Mouse (Mus musculus): Measurements from ENCODE around the gene Lrrc73. TPM values are rescaled to one million over a fixed set of nuclear protein-coding genes. Genes with fewer than 3 reads are reported as not detected.
A peak's percentile ranks its signal among the peaks of the same experiment; 100 is the strongest.

Gene Lrrc73
- polyA plus RNA-seq, 1 experiment from 2014 or later: 1.4 TPM

DNA sequence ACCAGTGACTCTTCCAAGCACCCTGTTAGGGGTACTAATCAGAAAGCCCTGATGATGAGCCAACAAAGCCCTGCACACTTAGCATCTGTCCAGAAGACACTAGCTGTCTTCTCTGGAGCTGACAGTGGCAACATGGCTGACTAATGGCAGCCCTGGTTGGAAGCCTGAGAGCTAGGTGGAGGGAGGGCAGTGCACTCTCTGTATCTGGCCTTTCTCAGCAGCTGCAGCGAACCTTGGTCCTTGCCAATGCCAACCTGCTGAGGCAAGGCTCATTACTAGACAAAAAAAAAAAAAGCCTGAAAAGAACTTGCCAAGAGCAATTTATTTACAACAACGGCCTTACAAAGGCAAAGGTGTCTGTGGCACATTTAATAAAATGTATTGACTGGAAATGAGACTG lies 9.7 kb upstream of the Lrrc73 start:
- Histone ChIP-seq H3K4me1 (peaks cover 8% of the 10 kb centered on the region), H3K9ac (no peak overlapping the region), H3K27ac (no peak overlapping the region), H3K9me3 (no peaks in the 10 kb centered on the region), H3K4me2 (replicated peaks) (no peak overlapping the region), H3K36me3 (peaks cover 78% of the 10 kb centered on the region), H3K4me3 (no peak overlapping the region), H3K27me3 (no peaks in the 10 kb centered on the region)
- WGBS: 93% methylated on average over 2 of the region's 2 CpGs
- no peak for ATAC-seq (ENCODE audit: insufficient number of reproducible peaks, insufficient read depth, low FRiP score, low TSS enrichment)

DNA sequence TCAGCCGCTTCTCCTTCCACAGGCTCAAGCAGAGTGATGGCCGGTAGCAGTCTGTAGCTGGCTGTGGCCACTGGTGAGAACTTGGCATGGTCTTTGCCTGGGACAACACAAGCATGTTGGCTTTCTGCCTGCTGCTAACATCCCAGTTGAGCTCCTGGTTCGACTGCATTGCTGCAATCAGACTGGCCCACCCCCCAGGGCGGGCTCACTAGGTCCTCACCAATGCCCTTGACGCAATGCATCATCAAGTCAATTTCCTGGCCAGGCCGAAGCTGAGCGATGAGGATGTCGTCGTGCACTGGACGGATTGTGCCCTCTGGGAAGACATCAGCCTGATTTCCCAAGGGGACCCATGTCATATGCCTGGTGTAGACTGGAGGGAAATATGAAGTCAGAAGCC lies 8.8 kb upstream of the Lrrc73 start:
- Histone ChIP-seq H3K4me1 (peaks cover 17% of the 10 kb centered on the region), H3K4me3 (no peak overlapping the region), H3K36me3 (peaks cover 72% of the 10 kb centered on the region), H3K9me3 (no peaks in the 10 kb centered on the region), H3K9ac (no peak overlapping the region), H3K27ac (no peak overlapping the region), H3K4me2 (replicated peaks) (no peak overlapping the region), H3K27me3 (no peaks in the 10 kb centered on the region)
- 83% methylated on average over 10 of the region's 10 CpGs for WGBS
- ATAC-seq (ENCODE audit: insufficient number of reproducible peaks, insufficient read depth, low FRiP score, low TSS enrichment): no peak

DNA sequence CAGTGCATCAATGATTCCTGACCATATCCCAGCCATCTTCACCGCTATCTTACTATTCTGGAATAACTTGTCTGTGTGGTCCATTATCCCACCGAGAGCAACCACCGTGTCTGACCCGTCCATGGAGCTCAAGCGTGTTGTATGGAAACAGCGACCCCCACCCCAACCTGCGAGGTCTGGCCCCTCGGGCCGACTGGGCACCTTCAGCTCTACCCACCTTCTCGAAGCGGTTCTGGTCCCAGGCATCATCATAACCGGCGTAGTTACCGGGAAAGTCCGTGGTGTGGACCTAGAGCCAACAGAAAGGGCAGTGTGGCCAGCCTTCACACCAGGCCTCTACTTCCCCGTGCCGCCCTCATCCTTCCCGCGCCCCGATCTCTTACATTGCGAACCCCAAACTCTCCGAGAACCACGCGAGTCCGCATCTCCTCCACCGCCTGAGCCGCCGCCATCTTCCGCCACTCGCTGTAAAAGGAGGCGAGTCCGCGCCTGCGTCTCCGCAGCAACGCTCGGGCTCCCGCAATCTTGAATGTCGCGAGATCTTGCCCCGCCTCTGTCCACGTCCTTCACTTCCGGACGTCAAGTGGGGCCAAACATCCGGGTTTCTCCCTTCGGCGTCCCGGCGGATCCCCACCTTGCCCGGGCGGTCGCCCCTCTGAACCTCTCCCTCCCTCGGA lies 5.7 kb upstream of the Lrrc73 start, which contains the start of the genes Polr1c and Yipf3:
Gene Polr1c, minus strand, starts transcription at position 543 of the 677 bp plus-strand sequence.
Gene Yipf3, plus strand, starts transcription at position 569 of the 677 bp plus-strand sequence.
- peak; percentile 80 for ATAC-seq (ENCODE audit: insufficient number of reproducible peaks, insufficient read depth, low FRiP score, low TSS enrichment)
- Histone ChIP-seq H3K9ac (peak within 1 kb of the TSS; percentile 94), H3K27me3 (no peaks in the 10 kb centered on the region), H3K4me2 (replicated peaks) (peak within 1 kb of the TSS; percentile 95), H3K4me3 (peak within 1 kb of the TSS; percentile 95), H3K36me3 (peaks cover 71% of the 10 kb centered on the region), H3K4me1 (peaks cover 17% of the 10 kb centered on the region), H3K27ac (peak within 1 kb of the TSS; percentile 84), H3K9me3 (no peaks in the 10 kb centered on the region)
- under 1% methylated on average over 53 of the region's 53 CpGs for WGBS

DNA sequence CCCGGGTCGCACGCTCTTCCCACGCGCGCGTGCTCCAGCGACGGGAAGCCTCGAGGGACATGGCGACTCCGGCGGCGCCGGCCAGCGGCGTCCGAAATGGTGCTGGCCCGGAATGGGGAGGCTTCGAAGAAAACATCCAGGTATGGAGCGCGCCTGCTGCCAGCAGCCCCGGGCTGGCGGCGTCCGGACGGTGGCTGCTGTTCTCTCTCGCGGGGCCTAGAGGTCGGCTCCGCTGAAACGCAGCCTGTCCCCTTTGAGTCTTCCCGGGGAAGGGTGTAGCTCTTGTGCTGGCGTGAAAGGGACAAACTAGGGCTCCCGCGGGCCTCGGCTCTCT lies 5.2 kb upstream of the Lrrc73 start:
- Histone ChIP-seq H3K4me1 (peaks cover 17% of the 10 kb centered on the region), H3K27ac (peak overlapping the region; percentile 84), H3K9me3 (no peaks in the 10 kb centered on the region), H3K4me3 (peak overlapping the region; percentile 95), H3K9ac (peak overlapping the region; percentile 94), H3K36me3 (peaks cover 66% of the 10 kb centered on the region), H3K27me3 (no peaks in the 10 kb centered on the region), H3K4me2 (replicated peaks) (peak overlapping the region; percentile 95)
- WGBS: under 1% methylated on average over 37 of the region's 37 CpGs
- peak; percentile 4; the same call in 1 of the 2 replicates for ATAC-seq (ENCODE audit: insufficient number of reproducible peaks, insufficient read depth, low FRiP score, low TSS enrichment)

DNA sequence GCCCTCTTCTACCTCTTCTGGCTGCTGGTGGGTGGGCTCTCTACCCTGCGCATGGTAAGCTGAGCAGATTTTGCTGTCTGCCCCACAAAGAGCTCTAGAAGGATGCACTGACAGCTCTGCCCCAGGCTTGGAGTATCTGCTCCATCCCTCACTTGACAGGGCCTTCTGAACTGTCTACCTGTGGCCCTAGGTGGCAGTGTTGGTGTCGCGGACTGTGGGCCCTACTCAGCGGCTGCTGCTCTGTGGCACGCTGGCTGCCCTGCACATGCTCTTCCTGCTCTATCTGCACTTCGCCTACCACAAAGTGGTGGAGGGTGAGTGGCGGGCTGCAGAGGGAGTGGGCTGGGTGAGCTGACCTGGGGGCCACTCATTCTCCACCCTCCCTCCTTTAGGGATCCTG lies 2.2 kb upstream of the Lrrc73 start:
- H3K4me1 ChIP-seq: peaks cover 26% of the 10 kb centered on the region
- H3K9me3 ChIP-seq: no peaks in the 10 kb centered on the region
- no peak overlapping the region for H3K4me2 ChIP-seq (replicated peaks)
- no peak overlapping the region for H3K27ac ChIP-seq
- no peak overlapping the region for H3K9ac ChIP-seq
- 78% methylated on average over 7 of the region's 7 CpGs for WGBS
- peaks cover 39% of the 10 kb centered on the region for H3K36me3 ChIP-seq
- H3K27me3 ChIP-seq: peaks cover 22% of the 10 kb centered on the region
- no peak overlapping the region for H3K4me3 ChIP-seq
- no peak for ATAC-seq (ENCODE audit: insufficient number of reproducible peaks, insufficient read depth, low FRiP score, low TSS enrichment)

DNA sequence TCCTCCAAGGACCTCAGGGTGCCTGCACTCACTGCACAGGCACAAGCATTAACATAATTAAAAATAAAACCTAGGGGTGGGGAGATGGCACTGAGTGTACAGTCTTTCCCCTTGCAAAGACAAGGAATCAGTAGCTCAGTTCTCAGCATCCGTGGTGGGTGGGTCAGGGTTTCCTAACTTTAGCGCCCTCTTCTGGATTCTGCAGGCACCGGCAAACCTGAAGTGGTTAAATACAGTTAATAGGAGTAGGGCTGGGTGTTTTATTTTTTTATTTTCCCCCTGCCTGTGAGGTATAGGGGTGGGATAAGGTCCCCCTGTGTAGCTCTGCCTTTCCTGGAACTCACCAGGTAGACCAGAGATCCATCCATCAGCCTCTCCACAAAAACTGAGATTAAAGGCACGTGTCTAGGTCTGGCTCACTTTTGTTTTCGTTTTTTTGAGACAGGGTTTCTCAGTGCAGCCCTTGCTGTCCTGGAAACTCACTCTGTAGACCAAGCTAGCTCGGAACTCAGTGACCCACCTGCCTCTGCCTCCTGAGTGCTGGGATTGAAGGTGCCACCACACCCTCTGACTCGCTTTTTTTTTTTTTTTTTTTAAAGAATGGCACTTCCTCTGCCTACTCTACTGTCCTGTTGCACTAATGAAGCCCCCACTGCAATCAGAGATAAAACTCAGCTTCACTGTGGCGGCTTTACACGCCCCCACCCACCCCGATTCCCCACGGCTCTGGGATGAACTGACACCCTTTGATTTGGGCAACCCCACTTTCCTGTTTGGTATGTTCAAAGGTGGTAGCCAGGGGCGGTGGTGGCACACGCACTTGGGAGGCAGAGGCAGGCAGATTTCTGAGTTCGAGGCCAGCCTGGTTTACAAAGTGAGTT lies 520 bp upstream of the Lrrc73 start:
- Histone ChIP-seq H3K27me3 (peaks cover 24% of the 10 kb centered on the region), H3K27ac (no peak overlapping the region), H3K36me3 (peaks cover 43% of the 10 kb centered on the region), H3K4me1 (peaks cover 19% of the 10 kb centered on the region), H3K4me2 (replicated peaks) (peak overlapping the region; percentile 100), H3K4me3 (peak overlapping the region; percentile 71), H3K9ac (no peak overlapping the region), H3K9me3 (0 out of 2 replicates have a peak, but pooled peaks cover 6% of the 10 kb centered on the region)
- WGBS: 59% methylated on average over 14 of the region's 14 CpGs
- ATAC-seq (ENCODE audit: insufficient number of reproducible peaks, insufficient read depth, low FRiP score, low TSS enrichment): no peak

DNA sequence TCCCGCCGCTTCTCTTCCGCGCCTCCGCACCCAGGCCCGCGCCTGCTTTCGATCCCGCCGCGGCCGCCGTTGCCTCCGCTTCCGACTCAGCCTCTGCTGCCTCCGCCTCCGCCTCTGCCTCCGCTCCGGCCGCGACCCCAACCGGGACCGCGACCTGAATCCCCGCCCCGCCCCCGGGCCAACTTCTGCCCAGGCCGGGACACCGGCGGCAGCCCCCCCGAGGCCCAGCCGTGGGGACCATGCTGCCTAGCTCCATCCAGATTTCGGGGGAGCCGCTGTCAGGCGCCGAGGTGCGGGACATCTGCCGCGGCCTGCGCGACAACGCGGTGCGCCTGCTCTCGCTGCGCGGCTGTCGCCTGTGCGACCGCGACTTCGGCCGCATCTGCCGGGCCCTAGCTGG lies 775 bp downstream of the Lrrc73 start:
- H3K4me2 ChIP-seq (replicated peaks): peak overlapping the region; percentile 100
- peaks cover 24% of the 10 kb centered on the region for H3K27me3 ChIP-seq
- H3K27ac ChIP-seq: no peak overlapping the region
- no peak for ATAC-seq (ENCODE audit: insufficient number of reproducible peaks, insufficient read depth, low FRiP score, low TSS enrichment)
- under 1% methylated on average over 39 of the region's 54 CpGs for WGBS
- 0 out of 2 replicates have a peak, but pooled peaks cover 6% of the 10 kb centered on the region for H3K9me3 ChIP-seq
- H3K9ac ChIP-seq: peak overlapping the region; percentile 65
- peaks cover 56% of the 10 kb centered on the region for H3K36me3 ChIP-seq
- peaks cover 13% of the 10 kb centered on the region for H3K4me1 ChIP-seq
- peak overlapping the region; percentile 71 for H3K4me3 ChIP-seq

DNA sequence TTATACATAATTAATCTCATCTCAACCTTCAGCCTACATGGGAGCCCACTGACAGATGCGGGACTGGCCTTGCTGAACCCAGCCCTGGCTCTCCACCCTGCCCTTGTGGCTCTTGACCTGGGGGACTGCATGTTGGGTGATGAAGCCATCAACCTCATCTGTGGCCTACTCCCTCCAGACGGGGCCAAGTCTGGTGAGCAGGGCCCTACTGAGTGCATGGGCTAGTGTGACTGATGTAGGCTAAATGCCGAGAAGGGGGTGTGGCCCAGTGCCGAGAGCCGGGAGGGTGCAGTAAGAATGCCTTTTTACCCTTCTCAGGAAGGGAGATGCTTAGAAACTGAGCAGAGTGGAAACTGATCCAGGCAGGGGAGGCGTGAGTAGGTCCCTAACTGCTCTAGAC lies 1.8 kb downstream of the Lrrc73 start:
- H3K4me1 ChIP-seq: peaks cover 9% of the 10 kb centered on the region; the same call in 1 of the 2 replicates
- 0 out of 2 replicates have a peak overlapping the region, but pooled peaks have one; percentile 1 for H3K4me3 ChIP-seq
- H3K4me2 ChIP-seq (replicated peaks): no peak overlapping the region
- peaks cover 57% of the 10 kb centered on the region for H3K36me3 ChIP-seq
- 31% methylated on average over 6 of the region's 6 CpGs for WGBS
- peak overlapping the region; percentile 65; the same call in 1 of the 2 replicates for H3K9ac ChIP-seq
- peaks cover 24% of the 10 kb centered on the region for H3K27me3 ChIP-seq
- H3K27ac ChIP-seq: no peak overlapping the region
- 0 out of 2 replicates have a peak, but pooled peaks cover 6% of the 10 kb centered on the region for H3K9me3 ChIP-seq
- no peak for ATAC-seq (ENCODE audit: insufficient number of reproducible peaks, insufficient read depth, low FRiP score, low TSS enrichment)

DNA sequence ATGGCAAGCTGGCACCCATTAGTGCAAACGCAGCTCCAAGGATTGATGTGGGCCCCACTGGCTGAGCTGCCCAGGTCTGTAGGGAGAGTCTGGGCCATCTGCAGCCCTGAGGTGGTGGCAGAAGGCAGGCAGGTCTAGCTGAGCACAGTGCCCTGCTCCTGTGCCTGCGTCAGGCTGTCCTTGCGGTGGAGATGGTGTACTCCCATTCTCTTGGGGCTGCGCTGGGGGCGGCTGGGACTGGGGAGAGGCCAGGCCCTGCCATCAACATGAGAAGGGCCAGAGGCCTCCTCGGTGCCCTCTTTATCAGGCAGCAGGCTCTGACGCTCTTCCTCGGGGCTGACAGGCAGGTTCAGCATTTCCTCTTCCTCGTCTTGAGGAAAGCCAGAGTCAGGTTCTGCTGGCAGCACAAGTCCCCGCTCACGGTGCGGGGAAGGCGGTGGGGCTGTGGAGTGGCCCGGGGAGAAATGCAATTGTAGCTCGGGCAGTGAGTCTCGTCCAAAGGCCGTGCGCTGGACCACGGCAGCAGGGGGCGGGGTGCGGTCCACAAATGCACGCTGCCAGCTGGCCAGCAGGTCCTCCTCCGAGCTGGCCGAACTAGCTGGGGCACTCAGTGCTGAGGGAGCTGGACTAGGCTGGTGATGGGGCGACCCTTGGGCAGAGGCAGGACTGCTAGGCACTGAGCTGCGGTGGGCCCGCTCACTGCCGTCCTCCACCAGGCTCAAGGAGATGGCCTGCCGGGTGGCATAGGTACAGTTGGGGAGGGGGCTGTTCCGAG lies 5.1 kb downstream of the Lrrc73 start:
- H3K9ac ChIP-seq: no peak overlapping the region
- 0 out of 2 replicates have a peak, but pooled peaks cover 6% of the 10 kb centered on the region for H3K9me3 ChIP-seq
- H3K36me3 ChIP-seq: peaks cover 69% of the 10 kb centered on the region
- 88% methylated on average over 30 of the region's 30 CpGs for WGBS
- peaks cover 7% of the 10 kb centered on the region; the same call in 1 of the 2 replicates for H3K4me1 ChIP-seq
- H3K4me2 ChIP-seq (replicated peaks): no peak overlapping the region
- H3K4me3 ChIP-seq: no peak overlapping the region
- H3K27ac ChIP-seq: no peak overlapping the region
- H3K27me3 ChIP-seq: peaks cover 24% of the 10 kb centered on the region
- no peak for ATAC-seq (ENCODE audit: insufficient number of reproducible peaks, insufficient read depth, low FRiP score, low TSS enrichment)

DNA sequence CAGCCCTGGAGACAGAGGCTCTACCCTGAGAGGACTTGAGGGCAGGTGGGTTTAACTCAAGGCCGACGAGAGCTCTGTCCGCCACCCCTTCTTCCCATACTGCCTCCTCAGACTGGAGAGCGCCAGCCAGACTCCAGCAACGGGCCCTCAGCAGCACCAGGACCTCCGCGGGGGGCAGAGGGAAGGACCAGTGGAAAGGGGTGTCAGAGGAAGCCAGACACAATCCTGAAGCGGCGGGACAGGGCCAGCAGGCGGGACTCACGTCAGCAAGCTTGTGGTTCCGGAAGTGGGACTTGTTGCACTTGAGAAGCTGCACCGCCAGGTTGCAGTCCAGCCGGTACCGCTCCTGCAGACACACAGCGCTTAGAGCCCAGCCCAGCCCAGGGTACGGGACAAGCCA lies 6.3 kb downstream of the Lrrc73 start:
- WGBS: 91% methylated on average over 17 of the region's 17 CpGs
- no peak overlapping the region for H3K4me2 ChIP-seq (replicated peaks)
- ATAC-seq (ENCODE audit: insufficient number of reproducible peaks, insufficient read depth, low FRiP score, low TSS enrichment): no peak
- H3K4me3 ChIP-seq: no peak overlapping the region
- H3K27ac ChIP-seq: no peak overlapping the region
- H3K27me3 ChIP-seq: peaks cover 16% of the 10 kb centered on the region
- no peak overlapping the region for H3K9ac ChIP-seq
- H3K9me3 ChIP-seq: 0 out of 2 replicates have a peak, but pooled peaks cover 6% of the 10 kb centered on the region
- H3K4me1 ChIP-seq: 0 out of 2 replicates have a peak, but pooled peaks cover under 1% of the 10 kb centered on the region
- H3K36me3 ChIP-seq: peaks cover 81% of the 10 kb centered on the region

DNA sequence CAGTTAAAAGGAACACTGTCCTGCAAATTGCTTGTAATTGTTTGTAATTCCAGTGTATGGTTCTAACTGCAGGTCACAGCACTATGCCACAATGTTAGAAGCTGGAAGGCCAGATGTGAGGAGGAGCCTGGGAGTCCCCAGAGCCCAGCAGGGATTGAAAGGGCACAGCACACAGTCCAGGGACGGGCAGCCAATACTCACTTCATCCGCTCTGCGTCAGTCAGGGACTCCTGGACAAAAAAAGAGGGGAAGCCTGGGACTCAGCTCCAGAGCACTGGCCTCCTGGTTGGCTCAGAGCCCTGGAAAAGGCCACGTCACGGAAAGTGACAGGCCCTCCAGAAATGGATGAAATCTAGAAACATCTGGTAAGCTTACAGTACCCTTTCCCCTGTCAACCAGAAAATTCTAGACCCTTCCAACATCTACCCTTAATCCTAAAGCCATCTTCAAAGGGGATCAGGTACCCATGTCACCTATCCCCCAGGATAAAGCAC lies 8.9 kb downstream of the Lrrc73 start:
- ATAC-seq (ENCODE audit: insufficient number of reproducible peaks, insufficient read depth, low FRiP score, low TSS enrichment): no peak
- Histone ChIP-seq H3K4me2 (replicated peaks) (no peak overlapping the region), H3K4me1 (peaks cover 12% of the 10 kb centered on the region), H3K36me3 (peaks cover 85% of the 10 kb centered on the region), H3K27me3 (no peaks in the 10 kb centered on the region), H3K4me3 (no peak overlapping the region), H3K9me3 (no peaks in the 10 kb centered on the region), H3K9ac (no peak overlapping the region), H3K27ac (no peak overlapping the region)
- 81% methylated on average over 5 of the region's 5 CpGs for WGBS

Measured in embryonic facial prominence, embryonic 12.5 days (tissue).